Mouse (Mus musculus) embryonic fibroblast, embryonic 13.5 days (primary cell): ENCODE data around the gene Aip. TPM values are rescaled to one million over a fixed set of nuclear protein-coding genes. Genes with fewer than 3 reads are reported as not detected.
"Not testable (repeated sequence)": the region's sequence is repeated elsewhere in the genome, so short reads cannot be mapped to it uniquely, and the experiment has no call there.

Source experiments
- H3K27ac ChIP-seq: 2 replicates; pipeline ENCODE4 v1.5.1; 2012; ENCODE audit warnings: low read length, control low read depth, inconsistent platforms; ENCODE audit not compliant: insufficient read depth
- H3K4me1 ChIP-seq: 2 replicates; pipeline ENCODE4 v1.6.1; 2011; ENCODE audit warnings: low read length; ENCODE audit not compliant: control insufficient read depth, insufficient read depth
- H3K4me3 ChIP-seq: 2 replicates; pipeline ENCODE4 v1.5.1; 2011; ENCODE audit warnings: mild to moderate bottlenecking, control low read depth, low read length; ENCODE audit not compliant: insufficient read depth
- CTCF ChIP-seq: IDR thresholded peaks from 2 replicates; pipeline ENCODE4 v1.5.1; 2011; ENCODE audit warnings: mild to moderate bottlenecking, control low read depth, low read length, moderate library complexity, borderline replicate concordance; ENCODE audit not compliant: insufficient read depth
- POLR2A ChIP-seq: IDR thresholded peaks from 2 replicates; pipeline ENCODE4 v1.6.1; 2011; ENCODE audit warnings: low read depth, mild to moderate bottlenecking, control low read depth, low read length, moderate library complexity
- polyA plus RNA-seq: library from polyadenylated mRNA; stranded (reverse); fragments of >200 nt; gene quantifications from 2 replicates; pipeline ENCODE4 v1.2.4, GENCODE M21; 2011; ENCODE audit warnings: low read depth; ENCODE audit not compliant: missing spikeins, insufficient read length

Aip gene
- polyA plus RNA-seq, 1 experiment = 72.7 TPM

DNA sequence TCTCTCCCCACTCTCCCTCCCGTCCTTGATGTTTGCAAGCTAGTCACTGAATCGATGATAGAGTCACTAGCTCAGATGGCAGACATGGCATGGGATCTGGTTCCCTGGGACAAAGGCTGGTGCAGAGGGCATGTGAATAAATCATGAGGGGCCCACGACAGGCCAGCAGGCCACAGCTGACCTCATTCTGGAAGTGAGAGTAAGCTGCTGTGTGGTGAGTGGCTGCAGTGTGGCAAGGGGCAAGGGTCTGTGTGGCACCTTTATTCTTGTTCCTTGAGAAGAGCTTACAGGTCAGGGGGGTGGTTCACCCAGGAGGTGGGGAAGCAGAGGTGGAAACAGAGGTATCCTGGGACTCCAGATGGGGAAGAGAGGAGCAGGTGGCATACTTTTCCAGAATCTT lies 44.3 kb downstream of the Aip start, which contains the start of gene Cabp2:
Gene Cabp2, plus strand, starts transcription at position 185 of the 400 bp plus-strand sequence.
- no peak within 1 kb of the TSS for H3K4me3 ChIP-seq
- TF ChIP-seq POLR2A (no peak), CTCF (no peak)
- H3K4me1 ChIP-seq = no peaks in the 10 kb centered on the region
- H3K27ac ChIP-seq = no peak within 1 kb of the TSS

DNA sequence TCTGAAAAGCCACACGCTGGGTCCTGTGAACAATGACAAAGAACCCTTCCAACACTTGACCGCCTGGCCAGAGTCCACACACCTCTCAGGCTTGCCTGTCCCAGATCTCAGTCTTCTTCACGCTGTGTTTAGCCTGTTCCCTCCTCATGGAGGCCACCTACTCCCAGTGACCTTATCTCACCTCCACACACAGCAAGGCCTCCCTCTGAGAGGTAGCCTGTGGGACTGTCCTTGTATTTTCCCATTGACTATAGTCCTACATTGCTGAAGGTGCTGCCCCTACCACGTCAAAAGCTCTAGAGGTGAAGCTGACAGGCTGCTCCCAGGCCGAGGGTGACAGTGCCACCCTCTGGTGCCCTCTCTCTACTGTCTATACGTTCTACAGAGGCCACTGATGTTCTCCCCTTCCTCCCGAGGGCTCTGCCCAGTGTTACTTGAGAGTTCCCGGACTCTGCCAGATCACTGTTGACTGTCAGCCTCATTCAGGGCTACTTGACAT lies 45.1 kb downstream of the Aip start:
- TF ChIP-seq CTCF (no peak), POLR2A (no peak)
- no peak overlapping the region for H3K4me3 ChIP-seq
- no peak overlapping the region for H3K27ac ChIP-seq
- no peaks in the 10 kb centered on the region for H3K4me1 ChIP-seq

GRCm38 (mm10) chr19:4079594-4079993 lies 46.1 kb downstream of the Aip start:
- Histone ChIP-seq H3K27ac (no peak overlapping the region), H3K4me3 (no peak overlapping the region), H3K4me1 (no peaks in the 10 kb centered on the region)
- TF ChIP-seq CTCF = no peak
- TF ChIP-seq POLR2A = no peak

DNA sequence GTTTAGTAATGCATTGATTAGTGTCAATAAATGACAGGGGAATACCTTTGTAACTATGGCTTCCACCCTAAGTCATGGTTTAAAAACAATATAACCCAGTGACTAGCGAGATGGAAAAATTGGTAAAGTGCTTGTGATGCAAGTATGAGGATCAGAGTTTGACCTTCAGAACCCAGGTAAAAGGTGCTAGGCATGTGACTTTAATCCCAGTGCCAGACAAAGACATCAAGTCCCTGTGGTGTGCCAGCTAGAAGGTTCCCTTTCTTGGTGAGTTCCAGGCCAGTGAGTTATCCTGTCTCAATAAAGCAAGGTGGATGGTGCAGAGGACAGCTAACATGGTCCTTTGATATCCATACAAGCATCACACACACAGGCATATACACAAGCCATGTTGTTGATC lies 50.1 kb downstream of the Aip start:
- Histone ChIP-seq H3K4me1 (no peaks in the 10 kb centered on the region), H3K27ac (no peak overlapping the region), H3K4me3 (no peak overlapping the region)
- TF ChIP-seq POLR2A (no peak), CTCF (no peak)

GRCm38 (mm10) chr19:4072706-4073424 lies 52.8 kb downstream of the Aip start:
- no peak for TF ChIP-seq POLR2A
- H3K4me3 ChIP-seq = no peak overlapping the region
- H3K4me1 ChIP-seq = no peaks in the 10 kb centered on the region
- no peak overlapping the region for H3K27ac ChIP-seq

- no peaks in the 10 kb centered on the region for H3K4me1 ChIP-seq
- TF ChIP-seq POLR2A = no peak
- no peak for TF ChIP-seq CTCF
- H3K27ac ChIP-seq = no peak overlapping the region
- no peak overlapping the region for H3K4me3 ChIP-seq
Observed at GRCm38 (mm10) chr19:4071406-4071805, 54.3 kb downstream of the Aip start.

DNA sequence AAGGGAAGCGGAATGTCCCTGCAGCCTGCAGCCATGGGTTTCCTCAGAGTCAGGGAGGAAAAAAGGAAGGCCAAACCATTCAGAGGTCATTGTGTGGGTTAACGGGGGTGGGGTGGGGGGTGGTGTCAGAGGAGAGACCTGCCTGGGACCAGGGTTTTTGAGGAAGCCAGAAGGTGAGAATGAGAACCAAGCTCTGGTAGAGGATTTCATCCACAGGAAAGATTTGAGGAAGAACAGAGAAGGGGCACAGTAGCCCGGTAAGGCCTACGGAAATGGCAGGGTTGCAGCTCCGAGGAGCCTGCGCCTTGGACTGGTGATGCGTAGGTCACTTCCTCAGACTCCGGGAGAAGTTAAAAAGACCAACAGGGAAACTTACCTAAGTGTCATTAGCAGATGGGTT lies 54.9 kb downstream of the Aip start:
- TF ChIP-seq POLR2A (no peak), CTCF (no peak)
- H3K4me1 ChIP-seq = no peaks in the 10 kb centered on the region
- no peak overlapping the region for H3K4me3 ChIP-seq
- H3K27ac ChIP-seq = no peak overlapping the region

DNA sequence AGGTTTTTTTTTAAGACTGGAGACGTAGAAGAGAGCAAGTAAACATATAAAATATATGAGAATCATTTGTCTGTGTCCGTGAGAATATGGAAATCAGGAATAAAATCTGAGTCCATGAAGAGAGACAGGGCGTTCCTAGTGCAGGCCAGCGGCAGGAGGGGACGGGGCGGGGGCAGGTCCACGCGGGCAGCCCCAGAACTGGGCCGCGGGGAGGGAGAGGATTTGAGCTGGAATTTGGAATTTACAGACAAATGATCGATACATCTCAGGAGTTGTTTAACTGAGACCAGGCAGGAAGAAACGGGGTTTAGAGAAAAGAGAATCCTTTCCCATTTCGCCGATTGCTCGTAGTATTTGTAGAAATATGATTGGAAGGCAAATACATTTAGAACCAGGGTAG lies 55.3 kb downstream of the Aip start:
- TF ChIP-seq POLR2A (no peak), CTCF (no peak)
- Histone ChIP-seq H3K27ac (no peak overlapping the region), H3K4me1 (no peaks in the 10 kb centered on the region), H3K4me3 (no peak overlapping the region)

DNA sequence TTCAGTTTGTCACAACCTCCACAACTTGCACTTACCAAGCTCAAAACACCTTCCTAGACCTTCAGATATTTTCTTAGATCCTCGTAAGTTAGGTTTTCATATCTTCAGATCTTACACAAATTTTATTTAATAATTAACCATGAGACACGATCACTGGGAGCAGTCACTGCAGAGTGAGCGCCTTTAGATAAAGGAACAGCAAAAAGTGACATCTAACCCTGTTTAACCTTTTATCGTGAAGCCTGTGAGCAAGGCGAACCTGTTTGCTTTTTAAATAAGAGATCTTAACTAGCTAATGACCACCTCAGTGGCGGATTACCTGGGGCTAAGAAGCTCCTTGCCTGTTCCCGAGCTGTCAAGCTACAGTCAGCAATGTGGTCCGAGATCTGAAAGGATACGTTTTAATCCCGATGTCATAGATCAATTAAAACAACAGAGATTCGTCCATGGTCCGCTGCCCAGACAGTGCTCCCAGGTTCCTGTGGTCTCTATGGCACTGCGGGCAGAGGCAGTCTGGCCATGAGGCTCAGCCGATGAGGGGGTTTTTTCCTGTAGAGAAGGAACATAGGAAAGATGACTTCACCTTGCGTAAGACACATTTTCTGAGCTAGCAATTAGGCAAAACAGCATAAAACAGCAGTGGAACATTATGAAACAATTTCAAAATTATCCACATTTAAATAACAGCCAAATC lies 56.8 kb downstream of the Aip start:
- TF ChIP-seq CTCF (no peak), POLR2A (no peak)
- no peak overlapping the region for H3K4me3 ChIP-seq
- no peaks in the 10 kb centered on the region for H3K4me1 ChIP-seq
- no peak overlapping the region for H3K27ac ChIP-seq

DNA sequence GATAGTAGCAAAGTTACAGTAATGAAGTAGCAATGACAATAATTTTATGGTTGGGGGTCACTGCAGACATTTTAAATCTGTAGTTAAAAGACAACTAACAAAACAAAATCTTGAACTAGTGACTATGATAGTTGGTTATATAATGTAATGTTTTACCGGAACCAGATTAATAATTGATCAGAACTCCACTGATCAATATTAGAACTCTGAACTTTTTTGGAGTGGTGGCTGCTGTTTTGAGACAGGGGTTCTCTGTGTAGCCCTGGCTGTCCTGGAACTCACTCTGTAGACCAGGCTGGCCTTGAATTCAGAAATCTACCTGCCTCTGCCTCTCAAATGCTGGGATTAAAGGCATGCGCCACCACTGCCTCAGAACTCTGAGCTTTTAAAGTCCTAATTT lies 57.4 kb downstream of the Aip start:
- not testable (repeated sequence) for H3K4me3 ChIP-seq, H3K4me1 ChIP-seq, H3K27ac ChIP-seq
